Mouse (Mus musculus) megakaryocyte progenitor cell, adult 5-6 weeks (primary cell): ENCODE measurements at regions not wholly inside any gene's neighbourhood (a gene's known extent, or its start where the extent isn't known, plus 50 kb on each side); places are given as distances from the start of the nearest gene placed in this dataset.

Experiments
- ATAC-seq: replicated peaks from 2 replicates; pipeline ENCODE4 v1.8.0; 2016; ENCODE audit warnings: mild to moderate bottlenecking, moderate TSS enrichment, inconsistent platforms; ENCODE audit not compliant: poor library complexity

DNA sequence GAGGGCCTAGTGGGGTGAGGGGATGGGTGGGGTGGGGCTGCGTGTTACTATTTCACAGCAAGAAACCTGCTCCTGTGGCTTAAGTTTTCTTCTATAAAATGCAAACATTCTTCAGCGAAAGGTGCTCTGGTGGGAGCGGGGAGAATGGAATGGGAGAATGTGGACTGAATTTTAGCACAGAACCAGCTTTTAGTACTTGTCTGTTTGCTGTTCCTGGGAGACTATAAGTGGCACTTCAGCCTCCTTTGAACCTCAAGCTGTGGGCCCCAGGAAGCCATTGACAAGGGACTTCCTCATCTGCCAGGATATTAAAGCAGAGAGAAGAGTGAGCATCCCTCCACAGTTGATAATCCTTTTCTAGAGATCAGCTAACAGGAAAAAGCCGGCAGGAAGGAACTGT, 580.2 kb downstream of the Zfp706 start:
- no peak for ATAC-seq

DNA sequence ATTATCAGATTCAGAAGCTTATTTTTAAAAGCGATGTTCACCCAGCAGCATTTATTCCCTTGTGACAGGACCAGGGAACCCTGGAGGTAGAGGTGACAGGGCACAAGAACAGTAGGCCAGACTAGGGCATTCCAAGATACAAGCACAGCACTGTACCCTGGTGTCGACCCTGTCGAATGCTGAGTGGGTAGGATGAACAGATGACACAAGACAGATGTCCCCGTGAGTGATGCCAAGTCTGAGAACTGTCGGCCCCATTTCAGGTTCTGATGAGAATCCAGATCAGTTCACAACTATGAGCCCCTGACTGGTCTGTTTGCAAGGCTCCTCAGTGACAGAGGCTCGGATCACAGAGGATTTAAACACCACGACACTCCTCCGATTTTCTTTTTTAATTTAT, 581.7 kb downstream of the Zfp706 start:
- no peak for ATAC-seq

DNA sequence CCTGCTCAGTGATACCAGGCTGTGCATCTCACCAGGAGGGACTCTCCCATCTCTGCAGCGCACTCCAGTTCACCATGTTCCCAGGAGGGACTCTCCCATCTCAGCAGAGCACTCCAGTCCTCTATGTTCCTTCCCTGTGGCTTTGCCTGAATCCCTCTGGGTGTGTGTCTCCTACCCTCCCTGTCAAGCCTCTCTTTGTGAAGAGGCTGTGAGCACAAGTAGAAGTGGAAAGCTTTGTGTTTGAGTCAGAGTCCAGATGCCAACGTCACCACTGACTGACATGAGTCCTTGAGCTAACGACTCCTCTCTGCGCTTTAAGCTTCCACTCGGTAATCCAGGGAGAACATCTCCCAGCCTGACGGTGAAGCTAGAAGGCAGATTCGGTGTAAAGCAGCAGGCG, 583.5 kb downstream of the Zfp706 start:
- no peak for ATAC-seq

GRCm38 (mm10) chr15:36422781-36423180, 584.8 kb downstream of the Zfp706 start:
- ATAC-seq = no peak

DNA sequence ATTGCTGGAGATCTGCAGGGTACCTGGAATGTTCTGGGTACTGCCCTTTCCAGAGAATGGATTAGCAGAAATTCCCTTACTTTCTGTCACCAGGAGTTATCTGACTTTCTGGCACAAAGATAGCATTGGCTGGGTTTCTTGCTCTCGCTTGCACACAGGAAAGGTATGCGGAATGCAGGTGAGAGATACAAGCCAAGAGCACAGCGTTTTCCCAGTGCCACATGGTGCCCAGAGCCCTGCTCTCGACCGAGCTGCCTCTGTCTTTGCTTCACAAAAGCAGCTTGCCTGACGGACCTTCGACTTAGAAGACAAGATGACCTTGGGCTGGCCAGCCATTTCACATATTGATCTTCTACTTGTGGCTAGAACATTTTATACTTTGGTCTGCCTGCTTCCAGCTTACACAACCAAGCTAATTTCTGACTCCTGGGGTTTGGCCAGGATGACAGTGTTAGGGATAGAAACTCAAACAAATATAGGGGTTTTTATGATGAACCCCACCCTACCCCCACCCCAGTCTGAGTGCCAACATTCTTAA, 587.6 kb downstream of the Zfp706 start:
- ATAC-seq = no peak

GRCm38 (mm10) chr15:36417426-36417825, 590.1 kb downstream of the Zfp706 start:
- ATAC-seq = no peak

GRCm38 (mm10) chr15:36415552-36416249, 591.9 kb downstream of the Zfp706 start:
- ATAC-seq = no peak

GRCm38 (mm10) chr15:36412016-36412415, 595.6 kb downstream of the Zfp706 start:
- no peak for ATAC-seq

DNA sequence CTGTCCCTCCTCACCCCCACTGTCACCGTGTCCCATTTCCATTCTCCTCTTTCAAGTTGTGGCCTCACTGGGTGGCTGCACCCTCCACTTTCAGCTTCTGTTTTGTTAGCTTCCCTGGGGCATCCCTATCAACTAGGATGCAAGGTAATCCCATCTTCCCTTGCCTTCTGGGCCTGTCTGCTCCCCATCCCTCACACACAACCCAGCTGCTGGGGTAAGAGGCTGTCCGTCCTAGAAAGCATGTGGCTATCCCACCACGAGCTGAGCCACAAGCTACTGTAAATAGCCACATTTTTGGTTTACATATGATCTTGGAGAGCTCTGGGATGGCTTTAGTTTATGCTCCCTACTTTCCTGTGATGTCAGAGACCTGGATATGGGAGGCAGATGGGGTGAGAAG, 602.1 kb downstream of the Zfp706 start:
- no peak for ATAC-seq

DNA sequence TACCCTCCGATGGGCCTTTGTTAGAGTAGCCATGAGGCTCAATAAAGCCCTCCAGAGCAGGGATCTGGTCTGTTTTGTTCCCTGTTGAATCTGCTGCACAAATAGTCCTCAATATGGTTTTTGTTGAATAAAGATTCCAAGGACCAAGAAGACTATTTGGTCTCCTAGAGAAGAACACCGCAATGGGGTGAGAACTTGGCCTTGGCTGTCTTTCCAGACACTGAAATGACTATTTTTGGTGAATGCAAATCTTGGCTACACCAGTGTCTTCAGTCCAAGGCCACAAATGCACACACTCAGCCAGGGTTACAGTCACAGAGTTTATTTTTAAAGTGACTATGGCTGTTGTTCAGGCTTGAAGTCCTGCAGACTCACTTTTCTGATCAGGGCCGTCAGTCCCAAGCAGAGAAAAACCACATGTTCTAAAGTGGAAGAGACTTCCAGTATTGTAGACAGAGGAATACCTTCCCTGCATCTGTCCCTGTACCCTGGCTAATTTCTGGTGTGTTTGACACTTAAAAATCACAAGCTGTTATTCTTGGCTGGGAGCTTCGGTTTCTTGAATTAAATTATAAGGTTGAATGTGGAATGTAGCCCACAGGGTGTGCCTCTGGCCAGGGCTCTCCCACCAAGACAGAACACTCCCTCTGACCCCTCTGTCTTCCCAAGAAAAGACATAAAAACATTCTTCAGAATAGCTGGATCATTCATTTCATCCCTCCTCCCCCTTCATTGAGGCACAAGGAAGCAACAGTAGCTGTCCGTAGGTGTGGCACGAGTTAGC, 604.0 kb downstream of the Zfp706 start:
- no peak for ATAC-seq

- ATAC-seq = no peak
Observed at GRCm38 (mm10) chr15:36402051-36402450, 605.5 kb downstream of the Zfp706 start.

GRCm38 (mm10) chr15:36400311-36400840, 607.2 kb downstream of the Zfp706 start:
- ATAC-seq = no peak

DNA sequence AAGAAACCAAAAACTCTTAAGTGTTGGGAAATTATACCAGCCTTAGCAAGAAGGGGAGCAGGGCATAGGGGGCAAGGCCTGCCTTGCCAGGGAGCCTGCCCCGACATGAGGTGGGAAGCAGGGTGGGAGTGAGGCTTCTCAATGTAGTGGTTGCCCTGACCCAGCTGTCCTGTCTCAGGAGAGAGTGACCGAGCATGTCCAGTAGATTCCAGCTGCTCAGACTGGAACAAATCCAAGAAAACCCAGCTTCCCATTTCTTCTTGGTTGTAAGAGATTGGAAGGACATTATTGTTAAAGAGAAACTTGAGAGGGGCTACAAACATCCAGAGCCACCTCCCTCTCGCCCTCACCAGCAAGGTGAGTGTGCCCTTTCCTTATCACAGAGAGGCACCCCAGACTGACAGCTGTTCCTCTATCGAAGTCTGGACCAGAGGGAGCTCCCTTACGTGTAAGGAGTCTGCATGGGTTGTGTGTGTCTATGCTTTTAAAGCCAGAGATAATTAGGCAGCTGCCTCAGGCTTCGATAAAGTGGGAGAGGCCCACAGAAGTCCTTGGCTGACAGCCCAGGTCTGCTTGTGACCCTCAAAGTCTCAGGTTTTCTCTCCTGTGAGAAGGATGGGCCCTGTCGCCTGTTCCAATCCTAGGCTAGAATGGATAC, 608.1 kb downstream of the Zfp706 start:
- peak; percentile 71 for ATAC-seq

DNA sequence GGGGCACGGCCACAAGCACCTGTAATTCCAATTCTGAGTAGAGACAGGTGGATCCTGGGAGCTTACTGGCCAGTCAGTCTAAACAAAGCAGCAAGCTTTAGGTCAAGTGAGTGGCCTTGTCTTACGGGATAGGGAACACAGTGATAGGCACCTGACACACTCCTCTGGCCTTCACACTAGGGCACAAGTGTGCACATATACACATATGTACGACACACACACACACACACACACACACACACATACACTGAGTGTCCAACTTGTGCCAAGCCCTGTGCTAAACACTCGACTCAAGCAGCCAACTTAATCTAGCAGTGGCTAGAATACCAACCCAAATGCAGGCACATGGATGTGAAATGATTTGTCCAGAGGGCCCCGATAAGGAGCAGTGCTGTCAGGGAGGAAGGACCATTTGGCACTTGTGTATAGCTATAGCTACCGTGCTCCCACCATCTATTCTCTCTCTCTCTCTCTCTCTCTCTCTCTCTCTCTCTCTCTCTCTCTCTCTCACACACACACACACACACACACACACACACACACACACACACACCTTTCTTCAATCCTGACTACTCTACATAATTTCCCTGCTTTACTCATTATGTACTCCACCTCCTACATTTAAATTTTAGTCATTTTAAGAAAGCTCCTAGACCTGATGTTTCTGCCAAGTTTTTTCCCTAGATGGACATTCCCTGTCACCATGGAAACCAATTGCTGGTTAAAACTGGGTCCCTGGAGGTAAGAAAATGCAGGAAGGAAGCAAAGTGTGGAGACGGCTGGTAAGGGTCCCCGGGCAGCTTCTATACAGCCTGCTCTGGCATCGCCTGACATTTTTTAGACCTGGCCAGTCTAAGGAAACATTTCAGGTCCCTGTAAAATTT, 609.2 kb downstream of the Zfp706 start:
- ATAC-seq = no peak

- no peak for ATAC-seq
Observed at GRCm38 (mm10) chr15:36396791-36397190, 610.8 kb downstream of the Zfp706 start.

- 0 out of 2 replicates have a peak, but pooled peaks have one; percentile 27 for ATAC-seq
Observed at GRCm38 (mm10) chr15:36396245-36396644, 611.3 kb downstream of the Zfp706 start.

- ATAC-seq = no peak
Observed at GRCm38 (mm10) chr15:36395672-36396050, 611.9 kb downstream of the Zfp706 start.

DNA sequence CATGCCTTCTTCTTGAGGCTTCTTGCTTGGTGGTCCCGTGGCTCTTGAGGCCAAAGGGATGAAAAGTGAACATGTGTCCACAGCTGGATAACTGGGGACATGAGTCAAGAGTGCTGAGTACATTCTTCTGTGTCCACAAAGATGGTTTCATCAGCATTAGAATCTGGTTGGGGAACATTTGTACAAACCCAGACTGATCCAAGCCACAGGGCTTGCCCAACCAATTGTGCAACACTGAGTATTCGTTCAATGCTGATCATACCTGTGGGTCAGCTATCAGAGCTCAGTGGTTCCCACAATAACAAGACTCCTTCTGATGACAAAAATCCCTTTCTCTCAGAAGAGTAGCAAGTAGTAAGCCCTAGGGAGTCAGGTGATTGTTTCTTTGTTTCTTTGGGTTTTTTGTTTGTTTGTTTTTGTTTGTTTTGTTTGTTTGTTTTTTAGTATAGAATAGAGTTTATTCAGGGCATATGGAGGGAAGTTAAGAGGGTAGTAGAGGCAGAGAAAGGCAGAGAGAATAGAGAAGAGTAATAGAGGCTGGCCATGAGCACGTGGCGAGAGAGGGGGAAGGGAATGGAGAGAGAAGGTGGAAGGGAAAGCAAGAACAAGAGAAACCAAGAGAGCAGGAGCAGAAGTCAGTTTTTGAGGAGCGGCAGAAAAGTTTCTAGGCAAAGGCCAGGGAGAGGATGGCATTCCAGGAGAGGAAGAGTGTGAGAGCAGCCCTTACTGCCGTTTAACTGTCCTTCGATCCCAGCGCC, 612.5 kb downstream of the Zfp706 start:
- ATAC-seq = peak; percentile 55

- no peak for ATAC-seq
Observed at GRCm38 (mm10) chr15:36389775-36390174, 617.8 kb downstream of the Zfp706 start.

DNA sequence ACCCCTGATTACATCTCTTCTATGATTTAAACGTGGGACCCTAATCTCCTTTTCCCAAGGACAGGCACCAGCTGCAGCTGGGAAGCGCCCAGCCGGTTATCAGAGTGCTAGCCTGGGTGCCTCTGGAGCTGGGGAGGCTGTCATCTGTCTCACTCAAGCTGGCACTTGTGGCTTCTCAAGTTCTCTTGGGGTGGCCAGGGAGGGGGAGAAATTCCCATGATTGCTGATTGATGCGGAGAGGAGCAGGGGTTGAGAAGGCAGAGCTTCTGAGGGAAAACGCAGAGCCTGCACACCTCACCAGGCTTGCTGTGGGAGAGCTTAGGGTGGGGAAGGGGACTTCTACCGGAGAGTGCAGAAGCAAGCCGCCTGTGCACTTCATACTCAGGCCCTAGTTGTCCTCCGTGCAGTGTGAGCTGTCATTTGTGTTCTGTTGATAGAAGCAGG, 626.3 kb downstream of the Zfp706 start:
- ATAC-seq = peak; percentile 58
